Mouse (Mus musculus): ENCODE measurements around the gene Ppp1r14c.

GRCm38 (mm10) chr10:3394193-3394592, 28.3 kb downstream of the Ppp1r14c start:
- TF ChIP-seq POU5F1 (IDR thresholded peaks at IDR 0.05; ENCODE audit: borderline replicate concordance, low read length) = no peak
- TF ChIP-seq CTCF (conservative IDR thresholded peaks at IDR 0.05; ENCODE audit: low read length) = no peak
